Mouse (Mus musculus) embryonic facial prominence, embryonic 14.5 days (tissue): ENCODE measurements around the gene Tes. TPM values are rescaled to one million over a fixed set of nuclear protein-coding genes. Genes with fewer than 3 reads are reported as not detected.

Source experiments
- polyA plus RNA-seq: library from polyadenylated mRNA; unstranded; fragments of >200 nt; fragmentation: Nextera tagmentation; extraction: Ambion mirVana; gene quantifications from 2 replicates; pipeline ENCODE4 v1.2.1, GENCODE M21; 2014

Tes gene
- polyA plus RNA-seq, 1 experiment from 2014 or later: 36.0 TPM

Other genes with a start within 250 kb of the Tes start
- 1.3 and 1.5 TPM in 2 replicates for gene Tfec, start 166.7 kb upstream of the Tes start, polyA plus RNA-seq
- 30.4 and 40.5 TPM in 2 replicates for gene Cav2, start 216.0 kb downstream of the Tes start, polyA plus RNA-seq
- 195 and 238 TPM in 2 replicates for gene Cav1, start 241.2 kb downstream of the Tes start, polyA plus RNA-seq